Mouse (Mus musculus): ENCODE measurements around the gene Rps3. TPM values are rescaled to one million over a fixed set of nuclear protein-coding genes. Genes with fewer than 3 reads are reported as not detected.

Gene Rps3
- 100 to 1,000 TPM; 620 to 759 TPM for total RNA-seq (2023)

DNA sequence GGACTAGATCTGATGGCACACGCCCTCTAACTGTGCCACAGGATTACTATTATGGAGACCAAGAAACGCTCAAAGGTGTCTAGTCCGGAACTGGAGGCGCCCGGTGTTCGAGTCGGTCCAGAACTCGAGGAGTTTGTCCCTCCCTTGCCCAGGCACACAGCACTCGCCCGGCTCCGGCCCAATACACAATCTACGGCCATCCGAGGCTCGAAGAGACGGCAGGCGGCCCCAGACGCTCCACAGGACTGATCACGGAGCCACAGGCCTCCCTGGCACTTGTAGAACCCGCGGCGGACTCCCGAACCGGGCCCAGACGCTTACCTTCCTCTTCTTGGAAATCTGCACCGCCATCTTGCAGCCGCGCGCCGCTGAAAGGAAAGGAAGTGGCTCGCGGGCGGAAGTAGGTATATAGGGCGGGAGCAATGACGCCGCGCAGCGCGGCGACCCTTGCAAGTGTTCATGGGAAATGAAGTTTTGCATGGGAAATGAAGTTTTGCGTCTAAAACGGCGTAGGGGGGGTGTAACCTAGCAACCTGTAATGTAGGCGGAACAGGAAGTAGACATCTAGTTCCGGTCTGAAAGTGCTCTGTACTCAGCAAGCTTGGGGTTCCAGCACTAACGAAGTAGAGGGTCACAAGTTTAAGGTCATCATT lies at the start of gene Rps3:
TSS of gene Rps3 (minus strand) at position 468 of the 653 bp plus-strand sequence.

GRCm38 (mm10) chr7:99465811-99466210 lies 17.7 kb downstream of the Rps3 start, which contains the start of gene Klhl35:
Gene Klhl35, plus strand, starts transcription at chr7:99466004.

Other genes starting within 250 kb of the Rps3 start
- not detected for gene Mogat2, start 245.1 kb downstream of the Rps3 start, total RNA-seq (2023)
- gene Map6, start 216.3 kb downstream of the Rps3 start, total RNA-seq (2023), result 1 to 10 TPM; 5.3 to 8.2 TPM
- gene Serpinh1, start 130.5 kb downstream of the Rps3 start, total RNA-seq (2023), result 1 to 10 TPM in 1 of 2 experiments, not detected in 1; 1.4 TPM
- gene Gdpd5, start 102.3 kb downstream of the Rps3 start, total RNA-seq (2023), result 10 to 100 TPM in 1 of 2 experiments, 1 to 10 TPM in 1; 8.5 to 15.9 TPM
- 1 to 10 TPM in 1 of 2 experiments, under 1 TPM in 1; 0.55 to 1.2 TPM for gene Klhl35, start 17.7 kb downstream of the Rps3 start, total RNA-seq (2023)
- gene Arrb1, start 51.7 kb upstream of the Rps3 start, total RNA-seq (2023), result 100 to 1,000 TPM; 216 to 227 TPM
- gene Tpbgl, start 143.4 kb upstream of the Rps3 start, total RNA-seq (2023), result 1 to 10 TPM; 6.4 to 7.5 TPM
- gene Slco2b1, start 227.6 kb upstream of the Rps3 start, total RNA-seq (2023), result 10 to 100 TPM; 23.0 to 26.1 TPM
- not detected for gene Olfr520, start 246.5 kb upstream of the Rps3 start, total RNA-seq (2023)

Data from monocyte, adult 59 days (primary cell).